Mouse (Mus musculus): ENCODE data around the gene Gm21149. TPM values are rescaled to one million over a fixed set of nuclear protein-coding genes. Genes with fewer than 3 reads are reported as not detected.
"Not testable (repeated sequence)": the region's sequence is repeated elsewhere in the genome, so short reads cannot be mapped to it uniquely, and the experiment has no call there.

Gm21149 gene
- polyA plus RNA-seq, 1 experiment from 2014 or later: 0.69 TPM

DNA sequence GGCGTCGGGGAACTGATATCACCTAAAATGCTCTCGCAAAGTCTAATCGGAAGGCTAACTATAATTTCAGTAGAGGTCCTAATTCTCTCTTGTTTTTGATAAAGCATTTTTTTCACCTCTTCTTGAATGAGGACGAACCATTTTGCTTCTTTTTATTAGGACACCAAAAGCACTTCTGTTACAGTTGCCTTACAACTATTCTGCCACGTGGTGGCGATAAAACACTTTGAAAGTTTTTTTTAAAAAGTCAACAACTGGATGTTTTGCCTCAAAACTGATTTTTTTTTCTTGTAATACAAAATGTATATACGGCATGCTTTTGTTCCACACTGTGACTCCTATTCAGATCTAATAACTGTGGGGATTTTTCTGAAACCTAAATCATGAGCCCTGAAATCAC, 14.7 kb downstream of the Gm21149 start:
- H3K4me1 ChIP-seq (ENCODE audit: control insufficient read depth in 2 of 2, insufficient read depth in 2 of 2, low read length in 2 of 2); H3K4me2 ChIP-seq (ENCODE audit: low read length); ATAC-seq (ENCODE audit: insufficient number of reproducible peaks, insufficient read depth, low FRiP score, low read depth); H3K27ac ChIP-seq (replicated peaks in 1 of 2; ENCODE audit: control insufficient read depth in 1 of 2, insufficient read depth in 1 of 2, low read depth in 2 of 2, low read length in 2 of 2); H3K4me3 ChIP-seq (ENCODE audit: control insufficient read depth in 1 of 2, insufficient read depth in 1 of 2, low read depth in 1 of 2, low read length in 2 of 2); H3K27me3 ChIP-seq (ENCODE audit: control insufficient read depth, insufficient read depth, low read length); H3K9ac ChIP-seq (ENCODE audit: low read length); H3K36me3 ChIP-seq (ENCODE audit: control insufficient read depth, insufficient read depth, low read length): not testable (repeated sequence)
- 50% methylated on average over 8 of the region's 8 CpGs for WGBS
- peaks cover 21% of the 10 kb centered on the region for H3K9me3 ChIP-seq (ENCODE audit: control insufficient read depth, low read length)

DNA sequence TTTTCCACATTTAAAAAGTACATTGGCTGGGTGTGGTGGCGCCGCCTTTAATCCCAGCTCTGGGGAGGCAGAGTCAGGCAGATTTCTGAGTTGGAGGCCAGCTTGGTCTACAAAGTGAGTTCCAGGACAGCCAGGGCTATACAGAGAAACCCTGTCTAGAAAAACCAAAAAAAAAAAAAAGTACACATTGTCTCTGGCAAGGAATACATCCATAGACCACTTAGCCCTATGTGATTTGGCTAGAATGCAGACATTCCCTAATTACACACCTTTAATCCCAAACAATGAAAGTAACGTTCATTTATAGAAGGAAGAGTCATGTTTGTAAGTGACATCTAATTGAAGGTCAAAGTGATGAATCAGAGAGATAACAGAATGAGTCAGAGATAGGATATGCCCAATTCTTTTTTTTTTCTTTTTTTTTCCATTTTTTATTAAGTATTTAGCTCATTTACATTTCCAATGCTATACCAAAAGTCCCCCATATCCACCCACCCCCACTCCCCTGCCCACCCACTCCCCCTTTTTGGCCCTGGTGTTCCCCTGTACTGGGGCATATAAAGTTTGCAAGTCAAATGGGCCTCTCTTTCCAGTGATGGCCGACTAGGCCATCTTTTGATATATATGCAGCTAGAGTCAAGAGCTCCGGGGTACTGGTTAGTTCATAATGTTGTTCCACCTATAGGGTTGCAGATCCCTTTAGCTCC, 18.3 kb downstream of the Gm21149 start:
- 63% methylated on average over 3 of the region's 5 CpGs for WGBS
- not testable (repeated sequence) for ATAC-seq (ENCODE audit: insufficient number of reproducible peaks, insufficient read depth, low FRiP score, low read depth); H3K4me2 ChIP-seq (ENCODE audit: low read length); H3K27ac ChIP-seq (replicated peaks in 1 of 2; ENCODE audit: control insufficient read depth in 1 of 2, insufficient read depth in 1 of 2, low read depth in 2 of 2, low read length in 2 of 2); H3K4me1 ChIP-seq (ENCODE audit: control insufficient read depth in 2 of 2, insufficient read depth in 2 of 2, low read length in 2 of 2); H3K4me3 ChIP-seq (ENCODE audit: control insufficient read depth in 1 of 2, insufficient read depth in 1 of 2, low read depth in 1 of 2, low read length in 2 of 2); H3K36me3 ChIP-seq (ENCODE audit: control insufficient read depth, insufficient read depth, low read length); H3K27me3 ChIP-seq (ENCODE audit: control insufficient read depth, insufficient read depth, low read length); H3K9ac ChIP-seq (ENCODE audit: low read length)
- peaks cover 19% of the 10 kb centered on the region for H3K9me3 ChIP-seq (ENCODE audit: control insufficient read depth, low read length)

Other genes with a start within 250 kb of the Gm21149 start
- gene Gm21190, start 52.7 kb upstream of the Gm21149 start, polyA plus RNA-seq (2014; fragmentation: Nextera tagmentation; extraction: Ambion mirVana): not detected in 2 replicates
- gene Gm21083, start 100.8 kb upstream of the Gm21149 start, polyA plus RNA-seq (2014; fragmentation: Nextera tagmentation; extraction: Ambion mirVana): 0.35 TPM in 1 of 2 replicates, not detected in the other
- not detected in 2 replicates for gene Speer4d, start 142.5 kb upstream of the Gm21149 start, polyA plus RNA-seq (2014; fragmentation: Nextera tagmentation; extraction: Ambion mirVana)
- gene 4930572O03Rik, start 180.5 kb upstream of the Gm21149 start, polyA plus RNA-seq (2014; fragmentation: Nextera tagmentation; extraction: Ambion mirVana): not detected in 2 replicates
- not detected in 2 replicates for gene Speer4c, start 237.7 kb upstream of the Gm21149 start, polyA plus RNA-seq (2014; fragmentation: Nextera tagmentation; extraction: Ambion mirVana)

Measured in heart, embryonic 14.5 days (tissue).